Mouse (Mus musculus): ENCODE measurements at regions not wholly inside any gene's neighbourhood (a gene's known extent, or its start where the extent isn't known, plus 50 kb on each side); places are given as distances from the start of the nearest gene placed in this dataset.

DNA sequence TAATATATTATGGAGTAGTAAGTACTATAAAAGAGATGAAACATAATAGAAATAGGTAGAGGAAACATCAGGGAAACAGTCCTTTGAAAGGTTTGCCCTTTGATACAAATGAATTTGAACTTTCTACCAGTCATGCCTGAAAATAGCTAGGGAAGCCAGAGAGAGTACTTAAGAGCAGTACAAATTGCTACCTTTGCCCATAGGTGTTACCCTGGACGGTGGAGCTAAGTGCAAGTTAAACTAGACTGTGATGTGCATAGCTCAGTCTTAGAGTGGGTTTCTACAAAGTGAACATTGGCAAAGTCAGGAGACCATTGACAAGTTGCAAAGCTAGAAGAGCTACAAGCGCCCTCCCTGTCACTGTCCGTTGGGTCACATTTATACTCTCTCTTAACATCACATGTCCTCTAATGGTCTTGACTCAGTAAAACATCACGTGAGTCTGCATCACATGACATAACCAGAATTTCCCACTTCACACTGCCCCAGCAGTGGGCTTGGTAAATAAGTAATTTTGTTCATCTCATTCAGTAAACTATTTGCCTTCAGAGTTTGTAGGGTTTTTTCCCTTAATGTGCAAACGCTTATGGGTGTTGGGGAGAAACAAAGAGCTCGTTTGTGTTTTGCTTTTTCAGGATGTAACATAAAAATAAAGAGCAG is 80.6 kb upstream of the Itga1 start:
- DNase-seq (ENCODE audit: low spot score) (no peak), ATAC-seq (ENCODE audit: low read depth) (no peak)
- H3K4me3 ChIP-seq (ENCODE audit: low read depth, low read length): no peak overlapping the region
- H3K9me3 ChIP-seq (ENCODE audit: control insufficient read depth, low read length): no peaks in the 10 kb centered on the region
- WGBS: 85% methylated on average over 6 of the region's 6 CpGs
- no peaks in the 10 kb centered on the region for H3K36me3 ChIP-seq (ENCODE audit: control insufficient read depth, insufficient read depth, low read length)
- no peak overlapping the region for H3K4me2 ChIP-seq (ENCODE audit: low read depth, low read length)
- no peaks in the 10 kb centered on the region for H3K27me3 ChIP-seq (replicated peaks; ENCODE audit: control insufficient read depth, insufficient read depth, low read length)
- H3K9ac ChIP-seq (ENCODE audit: low read depth, low read length): no peak overlapping the region
- H3K27ac ChIP-seq (replicated peaks; ENCODE audit: low read depth, low read length): no peak overlapping the region
- H3K4me1 ChIP-seq (ENCODE audit: control insufficient read depth, insufficient read depth, low read length): no peaks in the 10 kb centered on the region

DNA sequence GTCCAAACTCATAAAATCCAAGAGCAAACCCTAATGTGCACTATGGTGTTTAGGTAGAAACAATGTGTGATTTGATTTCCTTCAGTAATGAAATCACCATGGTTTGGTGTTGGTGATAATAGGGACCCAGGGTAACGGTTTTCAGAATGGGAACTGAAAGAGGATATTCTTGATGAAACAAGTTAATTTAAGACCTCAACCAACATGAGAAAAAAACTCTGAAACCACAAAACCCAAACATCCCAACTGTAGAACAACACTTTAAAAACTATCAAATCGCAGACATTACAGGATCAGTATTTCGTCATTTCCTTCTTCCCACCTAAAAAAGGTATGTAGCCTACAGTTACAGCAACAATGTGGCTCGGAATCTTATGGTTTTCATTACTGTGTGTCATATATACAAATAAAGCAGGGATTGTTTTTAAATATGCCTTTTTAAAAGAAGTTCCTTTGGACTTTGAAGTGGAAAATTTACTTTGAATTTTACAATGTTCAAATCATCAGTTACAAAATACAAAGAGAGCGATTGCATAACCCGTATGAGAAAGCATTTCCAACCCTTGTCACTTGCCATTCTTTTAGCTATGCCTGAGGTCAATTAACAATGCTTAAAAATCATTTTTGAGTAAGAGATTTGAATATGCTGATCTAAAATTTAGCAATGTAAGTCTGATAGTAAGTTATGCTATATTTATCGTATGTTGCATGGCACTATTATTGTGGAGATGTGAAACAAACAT is 76.6 kb upstream of the Itga1 start:
- no peak overlapping the region for H3K4me3 ChIP-seq (ENCODE audit: low read depth, low read length)
- H3K9me3 ChIP-seq (ENCODE audit: control insufficient read depth, low read length): no peaks in the 10 kb centered on the region
- H3K4me1 ChIP-seq (ENCODE audit: control insufficient read depth, insufficient read depth, low read length): no peaks in the 10 kb centered on the region
- H3K4me2 ChIP-seq (ENCODE audit: low read depth, low read length): no peak overlapping the region
- H3K27me3 ChIP-seq (replicated peaks; ENCODE audit: control insufficient read depth, insufficient read depth, low read length): no peaks in the 10 kb centered on the region
- DNase-seq (ENCODE audit: low spot score) (no peak), ATAC-seq (ENCODE audit: low read depth) (no peak)
- no peak overlapping the region for H3K27ac ChIP-seq (replicated peaks; ENCODE audit: low read depth, low read length)
- no peaks in the 10 kb centered on the region for H3K36me3 ChIP-seq (ENCODE audit: control insufficient read depth, insufficient read depth, low read length)
- H3K9ac ChIP-seq (ENCODE audit: low read depth, low read length): no peak overlapping the region
- WGBS: 75% methylated on average over 7 of the region's 7 CpGs

DNA sequence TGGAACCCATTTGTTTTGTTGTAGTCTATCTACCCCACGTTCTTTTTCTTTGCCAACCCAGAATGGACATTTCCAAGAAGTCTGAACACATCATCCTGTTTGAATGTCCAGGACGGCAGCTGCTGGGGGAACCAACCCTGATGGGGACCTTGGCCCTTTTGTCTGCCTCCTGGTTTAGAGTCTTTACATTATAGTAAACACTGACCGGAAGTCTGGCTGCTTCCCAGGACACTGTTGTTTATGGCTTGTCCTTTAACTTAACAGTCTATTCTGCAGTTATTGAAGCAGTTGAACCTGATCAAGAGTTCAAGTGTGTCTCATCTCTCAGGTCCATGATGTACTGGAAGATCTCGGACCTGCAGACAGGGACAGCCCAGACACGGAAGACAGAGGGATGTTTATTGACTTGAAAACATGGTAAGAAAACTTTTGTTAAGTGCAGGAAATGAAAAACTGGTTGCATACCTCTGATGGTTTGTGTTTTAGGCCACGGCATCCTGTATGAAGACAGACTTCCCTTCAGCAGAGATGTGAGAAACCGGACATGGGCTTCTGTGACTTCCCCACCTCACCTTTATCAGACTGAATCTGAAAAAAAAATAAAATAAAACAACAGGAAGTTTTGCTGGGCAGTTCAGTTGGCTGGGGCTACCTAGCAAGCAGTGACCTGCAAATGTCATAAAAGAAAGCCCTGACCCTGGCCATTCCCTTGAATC is 69.7 kb upstream of the Itga1 start:
- no peak for DNase-seq (ENCODE audit: low spot score)
- no peak for ATAC-seq (ENCODE audit: low read depth)
- Histone ChIP-seq H3K4me3 (ENCODE audit: low read depth, low read length) (no peak overlapping the region), H3K27ac (replicated peaks; ENCODE audit: low read depth, low read length) (no peak overlapping the region), H3K27me3 (replicated peaks; ENCODE audit: control insufficient read depth, insufficient read depth, low read length) (no peaks in the 10 kb centered on the region), H3K9me3 (ENCODE audit: control insufficient read depth, low read length) (no peaks in the 10 kb centered on the region), H3K36me3 (ENCODE audit: control insufficient read depth, insufficient read depth, low read length) (no peaks in the 10 kb centered on the region), H3K9ac (ENCODE audit: low read depth, low read length) (no peak overlapping the region), H3K4me1 (ENCODE audit: control insufficient read depth, insufficient read depth, low read length) (no peaks in the 10 kb centered on the region), H3K4me2 (ENCODE audit: low read depth, low read length) (no peak overlapping the region)
- 70% methylated on average over 7 of the region's 7 CpGs for WGBS

DNA sequence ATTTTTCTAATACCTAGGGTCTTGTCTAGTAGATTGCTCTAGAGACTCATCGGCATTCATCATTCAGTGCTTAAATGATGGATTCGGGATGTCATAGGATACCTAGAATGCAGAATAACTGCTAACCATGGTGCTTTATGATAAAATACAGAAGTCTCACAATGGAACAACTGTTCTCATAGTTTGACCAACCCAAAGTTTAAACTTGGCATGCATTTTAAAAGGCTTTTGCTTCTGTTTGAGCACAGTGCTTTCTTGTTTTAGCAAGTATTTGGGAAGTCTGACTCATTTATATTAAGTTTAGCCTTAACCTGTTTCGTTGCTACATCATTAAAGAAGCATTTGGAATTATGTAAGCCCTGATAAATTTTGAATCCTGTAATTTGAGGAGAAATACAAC is 64.2 kb upstream of the Itga1 start:
- H3K36me3 ChIP-seq (ENCODE audit: control insufficient read depth, insufficient read depth, low read length): no peaks in the 10 kb centered on the region
- H3K4me3 ChIP-seq (ENCODE audit: low read depth, low read length): no peak overlapping the region
- ATAC-seq (ENCODE audit: low read depth): no peak
- no peaks in the 10 kb centered on the region for H3K27me3 ChIP-seq (replicated peaks; ENCODE audit: control insufficient read depth, insufficient read depth, low read length)
- peak; percentile 22 for DNase-seq (ENCODE audit: low spot score)
- no peaks in the 10 kb centered on the region for H3K9me3 ChIP-seq (ENCODE audit: control insufficient read depth, low read length)
- WGBS: 74% methylated on average over 3 of the region's 3 CpGs
- no peaks in the 10 kb centered on the region for H3K4me1 ChIP-seq (ENCODE audit: control insufficient read depth, insufficient read depth, low read length)
- H3K9ac ChIP-seq (ENCODE audit: low read depth, low read length): no peak overlapping the region
- no peak overlapping the region for H3K27ac ChIP-seq (replicated peaks; ENCODE audit: low read depth, low read length)
- H3K4me2 ChIP-seq (ENCODE audit: low read depth, low read length): no peak overlapping the region

DNA sequence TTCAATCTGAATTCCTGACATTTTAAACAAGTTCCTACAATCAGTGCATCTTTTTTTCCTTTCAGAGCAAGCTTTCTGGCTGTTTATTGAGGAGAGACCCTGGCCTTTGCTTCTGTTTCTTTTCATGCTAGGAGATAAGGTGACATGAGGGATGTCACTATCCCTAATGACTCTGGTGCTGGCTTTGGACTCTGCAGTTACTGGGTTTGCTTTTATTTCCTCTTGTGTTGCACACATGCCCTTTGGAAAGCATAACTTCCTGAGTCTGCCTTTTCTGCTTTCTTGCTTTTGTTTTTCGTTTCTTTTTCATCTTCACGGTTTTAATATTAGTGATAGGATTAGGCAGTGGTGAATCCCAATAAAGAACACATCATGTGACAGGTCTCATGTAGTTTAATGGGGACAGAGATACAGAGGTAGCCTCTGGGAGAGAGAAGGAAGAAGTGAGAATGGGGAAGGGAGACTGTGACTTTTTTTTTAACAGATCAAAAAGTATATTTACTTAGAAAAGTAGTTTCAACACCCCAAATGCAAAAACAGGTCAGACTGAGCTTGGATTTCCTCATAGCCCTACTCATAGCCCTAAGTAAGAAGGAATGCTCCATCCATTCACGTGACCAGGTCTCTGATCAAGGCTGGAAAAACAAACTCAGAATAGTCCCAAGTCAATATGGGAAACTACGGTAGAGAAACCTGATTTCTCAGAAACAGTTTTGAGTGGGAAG is 61.1 kb upstream of the Itga1 start:
- WGBS: 83% methylated on average over 4 of the region's 4 CpGs
- Histone ChIP-seq H3K9ac (ENCODE audit: low read depth, low read length) (no peak overlapping the region), H3K4me1 (ENCODE audit: control insufficient read depth, insufficient read depth, low read length) (no peaks in the 10 kb centered on the region), H3K9me3 (ENCODE audit: control insufficient read depth, low read length) (no peaks in the 10 kb centered on the region), H3K27ac (replicated peaks; ENCODE audit: low read depth, low read length) (no peak overlapping the region), H3K36me3 (ENCODE audit: control insufficient read depth, insufficient read depth, low read length) (no peaks in the 10 kb centered on the region), H3K27me3 (replicated peaks; ENCODE audit: control insufficient read depth, insufficient read depth, low read length) (no peaks in the 10 kb centered on the region), H3K4me3 (ENCODE audit: low read depth, low read length) (no peak overlapping the region), H3K4me2 (ENCODE audit: low read depth, low read length) (no peak overlapping the region)
- ATAC-seq (ENCODE audit: low read depth): no peak
- DNase-seq (ENCODE audit: low spot score): no peak

DNA sequence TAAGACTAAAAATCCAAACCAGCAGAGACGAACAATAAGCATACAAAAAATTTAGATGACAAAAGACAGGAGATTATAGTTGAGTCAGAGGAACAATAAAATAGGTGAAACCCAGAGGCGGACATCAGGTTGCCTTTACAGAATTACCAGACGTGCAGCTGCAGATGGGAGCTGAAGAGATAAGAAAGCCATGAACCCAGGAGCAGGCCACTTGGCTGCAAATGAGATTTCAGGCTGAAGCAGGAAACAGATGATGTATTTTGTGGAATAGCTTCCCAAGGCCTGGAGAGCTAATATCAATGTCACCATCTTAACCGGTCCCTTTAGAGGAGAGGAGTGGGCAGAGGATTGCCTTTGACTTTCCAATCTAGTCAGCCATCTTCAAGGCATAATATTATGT is 57.6 kb upstream of the Itga1 start:
- no peak overlapping the region for H3K4me3 ChIP-seq (ENCODE audit: low read depth, low read length)
- DNase-seq (ENCODE audit: low spot score) (no peak), ATAC-seq (ENCODE audit: low read depth) (no peak)
- H3K27me3 ChIP-seq (replicated peaks; ENCODE audit: control insufficient read depth, insufficient read depth, low read length): no peaks in the 10 kb centered on the region
- no peak overlapping the region for H3K9ac ChIP-seq (ENCODE audit: low read depth, low read length)
- H3K27ac ChIP-seq (replicated peaks; ENCODE audit: low read depth, low read length): no peak overlapping the region
- no peaks in the 10 kb centered on the region for H3K4me1 ChIP-seq (ENCODE audit: control insufficient read depth, insufficient read depth, low read length)
- H3K36me3 ChIP-seq (ENCODE audit: control insufficient read depth, insufficient read depth, low read length): no peaks in the 10 kb centered on the region
- 67% methylated on average over 4 of the region's 4 CpGs for WGBS
- no peaks in the 10 kb centered on the region for H3K9me3 ChIP-seq (ENCODE audit: control insufficient read depth, low read length)
- no peak overlapping the region for H3K4me2 ChIP-seq (ENCODE audit: low read depth, low read length)

Data from embryonic facial prominence, embryonic 14.5 days (tissue).